Mouse (Mus musculus) heart, embryonic 16.5 days (tissue): Measurements from ENCODE around the gene Entpd1. TPM values are rescaled to one million over a fixed set of nuclear protein-coding genes. Genes with fewer than 3 reads are reported as not detected.

Source experiments
- ATAC-seq: fragments of 200-750 bp; cut with Nextera tagmentation; replicated peaks from 2 replicates; pipeline ENCODE4 v1.8.0; 2017; ENCODE audit warnings: moderate number of reproducible peaks; ENCODE audit not compliant: insufficient read depth, low FRiP score; ENCODE audit errors: extremely low read depth
- H3K27ac ChIP-seq: fragments of 300-500 bp; sonication (generic); 2 replicates; pipeline ENCODE4 v1.5.1; 2014; ENCODE audit warnings: mild to moderate bottlenecking, low read length, control low read depth, moderate library complexity
- H3K27me3 ChIP-seq: fragments of 300-500 bp; sonication (generic); 2 replicates; pipeline ENCODE4 v1.6.1; 2014; ENCODE audit warnings: low read length, mixed read lengths; ENCODE audit not compliant: control insufficient read depth, insufficient read depth
- H3K36me3 ChIP-seq: fragments of 300-500 bp; sonication (generic); 2 replicates; pipeline ENCODE4 v1.6.1; 2014; ENCODE audit not compliant: control insufficient read depth, insufficient read depth
- H3K4me1 ChIP-seq: fragments of 300-500 bp; sonication (generic); 2 replicates; pipeline ENCODE4 v1.6.1; 2014; ENCODE audit warnings: low read length, mixed read lengths; ENCODE audit not compliant: control insufficient read depth, insufficient read depth
- H3K4me2 ChIP-seq: fragments of 300-500 bp; sonication (generic); 2 replicates; pipeline ENCODE4 v1.6.1; 2014; ENCODE audit warnings: low read depth, mild to moderate bottlenecking, control low read depth, low read length
- H3K4me3 ChIP-seq: fragments of 300-500 bp; sonication (generic); 2 replicates; pipeline ENCODE4 v1.5.1; 2014; ENCODE audit warnings: mild to moderate bottlenecking, control low read depth, low read length
- H3K9ac ChIP-seq: fragments of 300-500 bp; sonication (generic); 2 replicates; pipeline ENCODE4 v1.6.1; 2014; ENCODE audit warnings: low read length, control low read depth
- H3K9me3 ChIP-seq: fragments of 300-500 bp; sonication (generic); replicated peaks from 2 replicates; pipeline ENCODE4 v1.6.1; 2016; ENCODE audit warnings: low read length; ENCODE audit not compliant: control insufficient read depth
- WGBS: fragments of 180-500 bp; shearing (Covaris S2); extraction: QIAGEN DNeasy Blood & Tissue Kit; methylation state at CpG from one replicate; pipeline ENCODE4 v1.1.7; 2014; 5-methylcytosine and 5-hydroxymethylcytosine counted together
- polyA plus RNA-seq: library from polyadenylated mRNA; unstranded; fragments of >200 nt; fragmentation: Nextera tagmentation; extraction: Ambion mirVana; gene quantifications from 2 replicates; pipeline ENCODE4 v1.2.1, GENCODE M21; 2015

The Entpd1 gene
- polyA plus RNA-seq, 1 experiment from 2014 or later, result 11.7 TPM

GRCm38 (mm10) chr19:40733409-40733808, 121.2 kb downstream of the Entpd1 start:
- no peak for ATAC-seq
- H3K9ac ChIP-seq, result no peak overlapping the region
- H3K36me3 ChIP-seq, result no peaks in the 10 kb centered on the region
- H3K27ac ChIP-seq, result no peak overlapping the region
- H3K4me2 ChIP-seq, result no peak overlapping the region
- H3K4me1 ChIP-seq, result no peaks in the 10 kb centered on the region; the same call in 1 of the 2 replicates
- H3K27me3 ChIP-seq, result no peaks in the 10 kb centered on the region
- no peak overlapping the region for H3K4me3 ChIP-seq
- 55% methylated on average over 10 of the region's 10 CpGs for WGBS
- no peaks in the 10 kb centered on the region for H3K9me3 ChIP-seq

GRCm38 (mm10) chr19:40733849-40734248, 121.7 kb downstream of the Entpd1 start:
- Histone ChIP-seq H3K36me3 (no peaks in the 10 kb centered on the region), H3K4me1 (no peaks in the 10 kb centered on the region; the same call in 1 of the 2 replicates), H3K4me2 (no peak overlapping the region), H3K9ac (no peak overlapping the region), H3K4me3 (no peak overlapping the region), H3K27me3 (no peaks in the 10 kb centered on the region), H3K9me3 (no peaks in the 10 kb centered on the region), H3K27ac (no peak overlapping the region)
- ATAC-seq, result no peak
- 65% methylated on average over 4 of the region's 4 CpGs for WGBS

- Histone ChIP-seq H3K4me1 (no peaks in the 10 kb centered on the region; the same call in 1 of the 2 replicates), H3K9me3 (no peaks in the 10 kb centered on the region), H3K36me3 (no peaks in the 10 kb centered on the region), H3K4me2 (peak overlapping the region; percentile 62), H3K9ac (peak overlapping the region; percentile 65), H3K27ac (no peak overlapping the region), H3K27me3 (no peaks in the 10 kb centered on the region), H3K4me3 (peak overlapping the region; percentile 34)
- WGBS, result 29% methylated on average over 17 of the region's 17 CpGs
- ATAC-seq, result peak; percentile 69
Observed at GRCm38 (mm10) chr19:40736680-40737512, 124.7 kb downstream of the Entpd1 start.

GRCm38 (mm10) chr19:40737613-40738012, 125.4 kb downstream of the Entpd1 start:
- Histone ChIP-seq H3K9me3 (no peaks in the 10 kb centered on the region), H3K27ac (no peak overlapping the region), H3K36me3 (no peaks in the 10 kb centered on the region), H3K27me3 (no peaks in the 10 kb centered on the region), H3K4me2 (peak overlapping the region; percentile 62), H3K4me1 (no peaks in the 10 kb centered on the region; the same call in 1 of the 2 replicates), H3K4me3 (peak overlapping the region; percentile 34), H3K9ac (peak overlapping the region; percentile 65)
- ATAC-seq, result no peak
- WGBS, result 75% methylated on average over 5 of the region's 5 CpGs

- ATAC-seq, result no peak
- Histone ChIP-seq H3K9me3 (no peaks in the 10 kb centered on the region), H3K27me3 (no peaks in the 10 kb centered on the region), H3K9ac (no peak overlapping the region), H3K4me2 (no peak overlapping the region), H3K4me3 (no peak overlapping the region), H3K4me1 (no peaks in the 10 kb centered on the region; the same call in 1 of the 2 replicates), H3K27ac (no peak overlapping the region), H3K36me3 (no peaks in the 10 kb centered on the region)
- WGBS, result 84% methylated on average over 13 of the region's 13 CpGs
Observed at GRCm38 (mm10) chr19:40738683-40739324, 126.6 kb downstream of the Entpd1 start.

- Histone ChIP-seq H3K4me2 (no peak overlapping the region), H3K9me3 (no peaks in the 10 kb centered on the region), H3K4me1 (no peaks in the 10 kb centered on the region), H3K27ac (no peak overlapping the region), H3K9ac (no peak overlapping the region), H3K27me3 (no peaks in the 10 kb centered on the region), H3K4me3 (no peak overlapping the region), H3K36me3 (no peaks in the 10 kb centered on the region)
- WGBS, result 48% methylated on average over 4 of the region's 4 CpGs
- no peak for ATAC-seq
Observed at GRCm38 (mm10) chr19:40746603-40747002, 134.4 kb downstream of the Entpd1 start.

- 47% methylated on average over 16 of the region's 17 CpGs for WGBS
- H3K4me3 ChIP-seq, result no peak within 1 kb of the TSS; the same call in 1 of the 2 replicates
- no peaks in the 10 kb centered on the region for H3K36me3 ChIP-seq
Observed at GRCm38 (mm10) chr19:40748559-40748958, 136.4 kb downstream of the Entpd1 start, which contains the start of gene Cc2d2b. Cc2d2b (plus strand) TSS chr19:40748753.

GRCm38 (mm10) chr19:40754311-40754710, 142.1 kb downstream of the Entpd1 start:
- 76% methylated on average over 2 of the region's 2 CpGs for WGBS
- H3K27me3 ChIP-seq, result no peaks in the 10 kb centered on the region
- H3K36me3 ChIP-seq, result no peaks in the 10 kb centered on the region
- no peaks in the 10 kb centered on the region for H3K4me1 ChIP-seq
- 0 out of 2 replicates have a peak, but pooled peaks cover 2% of the 10 kb centered on the region for H3K9me3 ChIP-seq
- no peak overlapping the region for H3K4me3 ChIP-seq
- H3K4me2 ChIP-seq, result no peak overlapping the region
- no peak for ATAC-seq
- no peak overlapping the region for H3K9ac ChIP-seq
- no peak overlapping the region for H3K27ac ChIP-seq

More at GRCm38 (mm10) chr19:40748559-40748958, 136.4 kb downstream of the Entpd1 start, which contains the start of gene Cc2d2b:
- Histone ChIP-seq H3K4me2 (peak within 1 kb of the TSS; percentile 39; the same call in 1 of the 2 replicates), H3K27ac (no peak within 1 kb of the TSS), H3K27me3 (no peaks in the 10 kb centered on the region), H3K4me1 (no peaks in the 10 kb centered on the region), H3K9me3 (no peaks in the 10 kb centered on the region), H3K9ac (no peak within 1 kb of the TSS)
- ATAC-seq, result no peak

- Histone ChIP-seq H3K4me2 (no peak overlapping the region), H3K27ac (no peak overlapping the region), H3K4me3 (no peak overlapping the region), H3K9me3 (no peaks in the 10 kb centered on the region), H3K4me1 (no peaks in the 10 kb centered on the region), H3K27me3 (peaks cover 10% of the 10 kb centered on the region; the same call in 1 of the 2 replicates), H3K36me3 (no peaks in the 10 kb centered on the region), H3K9ac (no peak overlapping the region)
- no peak for ATAC-seq
- WGBS, result 66% methylated on average over 2 of the region's 2 CpGs
Observed at GRCm38 (mm10) chr19:40760071-40760470, 147.9 kb downstream of the Entpd1 start.
